Mouse (Mus musculus): Measurements from ENCODE around the gene Psmc2.

DNA sequence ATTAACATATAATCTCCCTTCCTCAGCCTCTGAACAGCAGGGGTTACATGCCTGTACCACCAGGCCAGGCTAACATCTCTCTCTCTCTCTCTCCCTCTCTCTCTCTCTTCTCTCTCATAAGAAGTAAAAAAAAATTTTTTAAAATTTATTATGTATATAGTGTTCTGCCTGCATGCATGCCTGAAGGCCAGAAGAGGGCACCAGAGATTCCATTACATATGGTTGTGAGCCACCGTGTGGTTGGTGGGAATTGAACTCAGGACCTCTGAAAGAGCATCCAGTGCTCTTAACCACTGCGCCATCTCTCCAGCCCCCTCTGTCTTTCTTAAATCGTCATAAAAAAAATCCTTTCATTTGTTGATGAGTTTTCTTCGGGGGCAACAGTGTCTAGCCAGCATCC lies 59.6 kb downstream of the Psmc2 start:
- no peak for TF ChIP-seq NELFE (IDR thresholded peaks at IDR 0.05; ENCODE audit: low read depth, low read length)
- no peak for TF ChIP-seq TBP (IDR thresholded peaks at IDR 0.05; ENCODE audit: low read depth, low read length)

Data from MEL (cell line).